Mouse (Mus musculus) G1E-ER4 (cell line): ENCODE data around the gene Tacr2. TPM values are rescaled to one million over a fixed set of nuclear protein-coding genes. Genes with fewer than 3 reads are reported as not detected.

Experiments
- GATA1 ChIP-seq: IDR thresholded peaks from one replicate; pipeline ENCODE4 v1.8.0; 2012; ENCODE audit warnings: low read length, inconsistent platforms
- polyA plus RNA-seq: library from polyadenylated mRNA; stranded (reverse); fragments of >175 nt; gene quantifications from 2 replicates; pipeline ENCODE4 v1.2.3, GENCODE M21; 2012

Tacr2 gene
- polyA plus RNA-seq, 1 experiment = not detected

DNA sequence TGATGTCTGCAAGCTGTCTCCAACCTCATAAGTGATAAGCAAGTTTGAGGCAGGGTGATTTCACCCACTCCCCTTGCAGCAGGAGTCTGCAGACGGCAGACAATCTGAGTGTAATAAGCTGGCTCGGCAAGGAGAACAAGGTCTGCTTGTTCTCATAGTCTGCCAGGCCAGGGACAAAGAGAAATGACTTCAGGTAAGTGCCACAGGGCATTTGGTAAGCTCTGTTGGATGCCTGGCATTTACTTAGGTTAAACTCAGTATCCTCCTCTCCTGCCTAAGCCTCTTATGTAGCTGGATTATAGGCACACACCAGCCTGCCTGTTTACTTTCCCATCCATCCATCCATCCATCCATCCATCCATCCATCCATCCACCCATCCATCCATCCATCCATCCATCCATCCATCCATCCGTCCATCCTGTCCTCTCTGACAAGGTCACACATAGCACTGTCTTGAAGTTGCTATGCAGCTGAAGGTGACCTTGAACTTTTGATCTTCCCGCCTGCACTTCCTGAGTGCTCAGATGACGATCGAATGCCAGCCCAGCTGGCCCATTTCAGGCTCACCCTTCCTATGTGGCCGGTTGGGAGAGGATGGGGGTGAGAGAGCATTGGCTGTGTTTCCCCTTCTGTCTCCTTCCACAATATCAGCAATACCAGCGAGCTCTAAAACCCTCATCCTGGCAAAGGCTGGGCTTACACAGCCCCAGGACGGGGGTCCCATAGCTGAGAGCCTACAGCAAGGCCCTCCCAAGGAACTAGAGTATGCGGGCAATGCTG, 58.2 kb downstream of the Tacr2 start:
- TF ChIP-seq GATA1 = no peak

DNA sequence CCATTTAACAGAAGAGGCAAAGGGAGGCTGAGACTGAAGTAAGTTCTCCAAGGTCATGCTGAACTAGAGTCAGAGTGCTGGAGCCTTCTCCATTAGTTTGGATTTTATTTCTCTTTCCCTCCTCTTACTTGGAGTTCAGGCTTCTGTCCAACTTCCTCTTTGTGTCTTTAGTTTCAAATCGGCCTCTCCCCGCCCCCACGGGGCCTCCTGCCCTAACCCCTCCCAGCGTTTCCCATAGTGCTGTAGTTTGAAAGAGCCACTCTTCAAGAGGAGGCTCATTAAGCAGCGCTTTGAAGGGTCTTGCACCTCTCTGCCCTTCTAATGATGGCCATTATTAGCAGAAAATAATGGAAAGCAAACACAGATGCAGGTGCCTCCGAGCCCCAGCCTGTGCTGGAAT, 59.2 kb downstream of the Tacr2 start:
- no peak for TF ChIP-seq GATA1

DNA sequence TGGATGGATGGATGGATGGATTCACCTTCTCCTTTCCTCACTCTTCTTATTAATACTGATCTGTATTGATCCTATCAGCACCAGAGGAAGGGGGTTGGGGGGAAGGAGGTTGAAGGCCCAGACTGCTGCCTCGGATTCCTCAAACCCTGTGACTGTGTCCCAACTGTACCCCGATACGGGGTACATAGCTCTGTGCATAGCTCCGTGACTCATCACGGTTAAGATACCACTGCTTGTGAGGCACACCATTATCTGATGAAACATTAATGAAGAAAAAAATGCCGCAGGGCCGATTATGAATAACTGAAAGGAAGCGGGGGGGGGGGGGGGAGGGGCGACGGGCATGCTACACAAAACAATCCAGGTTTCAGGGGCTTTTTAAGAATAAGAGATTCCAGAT, 60.9 kb downstream of the Tacr2 start:
- no peak for TF ChIP-seq GATA1

DNA sequence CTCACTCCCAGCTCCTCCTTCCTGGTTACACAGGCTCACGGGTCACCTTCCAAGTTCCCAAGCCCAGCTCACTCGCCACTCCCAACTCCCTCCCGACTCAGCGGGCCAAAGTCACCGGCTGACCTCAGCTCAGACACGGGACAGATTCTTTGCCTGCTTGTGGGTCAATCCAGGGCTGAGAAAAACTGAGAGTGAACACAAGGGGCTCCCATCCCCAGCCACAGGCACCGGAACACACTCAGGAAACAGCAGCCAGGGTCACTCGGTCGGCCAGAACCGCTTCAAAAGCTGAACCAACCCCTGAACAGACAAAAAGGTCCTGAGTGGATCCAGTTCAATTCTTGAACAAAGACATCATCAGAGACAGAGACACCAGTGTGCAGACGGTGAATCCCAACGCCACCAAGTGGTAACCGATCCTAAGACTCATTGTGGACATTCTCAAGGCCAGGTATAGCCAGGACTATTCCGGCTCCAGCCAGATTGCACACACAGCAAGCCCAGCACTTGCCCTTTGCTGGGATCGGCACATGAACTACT, 61.7 kb downstream of the Tacr2 start:
- no peak for TF ChIP-seq GATA1

Other genes with a start within 250 kb of the Tacr2 start
- gene Neurog3, start 119.3 kb upstream of the Tacr2 start, polyA plus RNA-seq = not detected in 2 replicates
- 3.8 and 4.6 TPM in 2 replicates for gene Fam241b, start 108.5 kb upstream of the Tacr2 start, polyA plus RNA-seq
- 0.35 and 0.70 TPM in 2 replicates for gene Tspan15, start 21.2 kb upstream of the Tacr2 start, polyA plus RNA-seq
- 295 and 311 TPM in 2 replicates for gene Hk1, start 127.5 kb downstream of the Tacr2 start, polyA plus RNA-seq
- not detected in 2 replicates for gene Hkdc1, start 170.1 kb downstream of the Tacr2 start, polyA plus RNA-seq
- gene 4930507D05Rik, start 197.1 kb downstream of the Tacr2 start, polyA plus RNA-seq = 0.05 and 0.12 TPM in 2 replicates
- gene Supv3l1, start 197.3 kb downstream of the Tacr2 start, polyA plus RNA-seq = 12.3 and 25.8 TPM in 2 replicates
- 5.6 and 6.8 TPM in 2 replicates for gene Vps26a, start 234.4 kb downstream of the Tacr2 start, polyA plus RNA-seq